Mouse (Mus musculus) megakaryocyte, adult 5-6 weeks (primary cell): ENCODE measurements at regions not wholly inside any gene's neighbourhood (a gene's known extent, or its start where the extent isn't known, plus 50 kb on each side); places are given as distances from the start of the nearest gene placed in this dataset.

Experiments used
- ATAC-seq: 2 replicates; pipeline ENCODE4 v1.8.0; 2016; ENCODE audit warnings: mild to moderate bottlenecking, inconsistent platforms; ENCODE audit not compliant: poor library complexity, severe bottlenecking

DNA sequence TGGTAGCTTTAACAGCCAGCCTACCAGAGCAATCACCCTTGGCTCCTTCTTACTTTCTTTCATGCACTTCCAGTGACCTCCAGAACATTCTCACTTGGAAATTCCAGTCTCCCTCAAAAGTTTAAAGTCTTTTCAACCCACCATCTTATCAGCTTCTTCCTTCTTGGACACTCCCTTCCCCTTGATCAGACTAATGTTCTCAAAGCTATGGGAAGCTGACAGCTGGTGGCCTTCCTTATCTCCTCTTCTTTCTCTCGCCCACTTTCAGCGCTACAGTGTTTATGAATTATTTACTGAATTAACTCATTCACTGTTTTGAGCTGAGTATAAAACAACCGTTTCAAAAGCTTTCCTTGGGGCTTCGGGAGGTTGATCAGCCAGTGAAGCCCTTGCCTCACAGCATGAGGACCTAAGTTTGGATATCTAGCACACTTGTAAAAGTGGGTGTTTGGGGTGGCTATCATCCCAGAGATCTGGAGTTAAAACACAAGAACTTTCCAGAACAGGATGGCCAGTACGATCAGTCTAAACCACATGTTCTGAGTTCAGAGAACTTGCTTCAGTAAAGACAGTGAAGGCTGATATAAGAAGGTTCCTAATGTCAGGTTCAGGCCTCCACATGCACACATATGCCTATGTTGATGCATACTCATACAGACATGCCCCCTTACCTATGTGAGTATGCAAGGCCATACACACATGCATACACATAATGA, 59.7 kb upstream of the Ikzf2 start:
- ATAC-seq = no peak

- peak; percentile 56; the same call in 1 of the 2 replicates for ATAC-seq
These were observed 65.7 kb upstream of the Ikzf2 start for GRCm38 (mm10) chr1:69752724-69753123.

DNA sequence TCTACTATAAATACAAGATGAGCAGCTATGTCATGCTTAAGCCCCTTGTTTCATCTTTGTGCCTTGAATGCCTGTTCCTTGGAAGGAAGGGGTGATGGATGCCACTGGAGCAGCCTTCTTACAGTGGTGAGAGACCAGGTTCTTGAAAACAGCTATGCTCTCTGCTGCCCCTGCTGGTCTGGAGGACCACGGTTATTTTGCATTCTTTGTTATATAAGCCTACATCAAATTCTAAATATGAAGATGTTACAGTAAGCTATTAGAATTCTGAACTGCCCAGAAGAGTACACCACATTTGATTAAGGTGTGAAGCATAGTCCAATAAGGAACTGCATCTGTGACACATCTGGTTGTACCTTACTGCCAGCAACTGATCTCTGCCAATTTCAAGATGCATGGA, 69.1 kb upstream of the Spag16 start:
- no peak for ATAC-seq

GRCm38 (mm10) chr1:69759544-69759943, 67.2 kb upstream of the Spag16 start:
- peak; percentile 86 for ATAC-seq

DNA sequence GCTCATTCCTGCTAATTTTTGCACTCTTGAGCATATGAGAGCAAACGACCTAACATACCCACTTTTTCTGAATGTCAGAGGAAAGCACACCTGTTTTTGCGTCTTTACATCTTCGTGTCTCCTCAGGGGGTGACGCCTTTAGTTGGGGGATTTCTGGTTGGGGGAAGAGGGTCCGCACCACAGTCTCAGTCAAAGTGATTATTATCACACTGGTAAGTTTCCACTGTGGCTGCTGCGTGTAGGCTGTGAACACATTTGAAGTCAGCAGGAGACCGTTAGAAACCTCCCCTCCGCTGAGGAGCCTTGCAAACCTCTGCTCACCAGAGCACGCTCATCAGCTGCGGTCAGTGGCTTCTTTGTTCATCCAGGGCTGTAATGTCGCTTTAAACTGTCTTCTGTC, 58.1 kb upstream of the Spag16 start:
- peak; percentile 71 for ATAC-seq

- ATAC-seq = peak; percentile 69
These were observed 56.6 kb upstream of the Spag16 start for GRCm38 (mm10) chr1:69770209-69770608.

- no peak for ATAC-seq
These were observed 55.3 kb upstream of the Spag16 start for GRCm38 (mm10) chr1:69771436-69771835.

GRCm38 (mm10) chr1:69775589-69775988, 51.2 kb upstream of the Spag16 start:
- ATAC-seq = 0 out of 2 replicates have a peak, but pooled peaks have one; percentile 33
